Mouse (Mus musculus) heart, postnatal 0 days (tissue): ENCODE data around the gene Rnf17.

Experiments used
- CTCF ChIP-seq: IDR thresholded peaks from 2 replicates; pipeline ENCODE4 v1.5.1; 2016; ENCODE audit warnings: antibody characterized with exemption, control low read depth, low read depth
- EP300 ChIP-seq: IDR thresholded peaks from 2 replicates; pipeline ENCODE4 v1.6.1; 2016; ENCODE audit warnings: antibody characterized with exemption, low read depth

- TF ChIP-seq CTCF (no peak), EP300 (no peak)
Observed at GRCm38 (mm10) chr14:56514775-56515174, 112.4 kb downstream of the Rnf17 start.
